Mouse (Mus musculus): ENCODE results near the gene Antxr1. TPM values are rescaled to one million over a fixed set of nuclear protein-coding genes. Genes with fewer than 3 reads are reported as not detected.

The Antxr1 gene
- polyA plus RNA-seq, 1 experiment from 2014 or later, result 5.9 TPM

GRCm38 (mm10) chr6:87237260-87237659, 98.4 kb downstream of the Antxr1 start:
- Histone ChIP-seq H3K9me3 (ENCODE audit: control insufficient read depth, low read length) (no peaks in the 10 kb centered on the region), H3K4me3 (ENCODE audit: low read depth, low read length) (no peak overlapping the region), H3K9ac (ENCODE audit: low read length) (no peak overlapping the region), H3K36me3 (ENCODE audit: control insufficient read depth, insufficient read depth, low read length) (peaks cover 2% of the 10 kb centered on the region; the same call in 1 of the 2 replicates), H3K4me1 (replicated peaks; ENCODE audit: control insufficient read depth, insufficient read depth) (no peaks in the 10 kb centered on the region), H3K4me2 (replicated peaks; ENCODE audit: low read depth) (no peak overlapping the region), H3K27ac (replicated peaks) (no peak overlapping the region; the same call in 1 of the 2 replicates), H3K27me3 (ENCODE audit: control insufficient read depth, insufficient read depth, low read length) (no peaks in the 10 kb centered on the region)
- WGBS, result 58% methylated on average over 4 of the region's 4 CpGs
- TF ChIP-seq CTCF (IDR thresholded peaks at IDR 0.05; ENCODE audit: low read depth) (no peak), EP300 (optimal IDR thresholded peaks at IDR 0.05) (no peak)
- ATAC-seq (ENCODE audit: low FRiP score, low TSS enrichment) (peak; percentile 88), DNase-seq (ENCODE audit: low spot score) (peak; percentile 63)

- Histone ChIP-seq H3K36me3 (ENCODE audit: control insufficient read depth, insufficient read depth, low read length) (no peaks in the 10 kb centered on the region; the same call in 1 of the 2 replicates), H3K27me3 (ENCODE audit: control insufficient read depth, insufficient read depth, low read length) (no peaks in the 10 kb centered on the region), H3K9me3 (ENCODE audit: control insufficient read depth, low read length) (no peaks in the 10 kb centered on the region), H3K4me2 (replicated peaks; ENCODE audit: low read depth) (no peak overlapping the region), H3K27ac (replicated peaks) (0 out of 2 replicates have a peak overlapping the region, but pooled peaks have one; percentile 18), H3K4me3 (ENCODE audit: low read depth, low read length) (no peak overlapping the region), H3K4me1 (replicated peaks; ENCODE audit: control insufficient read depth, insufficient read depth) (no peaks in the 10 kb centered on the region), H3K9ac (ENCODE audit: low read length) (no peak overlapping the region)
- DNase-seq (ENCODE audit: low spot score), result no peak
- 43% methylated on average over 8 of the region's 8 CpGs for WGBS
- ATAC-seq (ENCODE audit: low FRiP score, low TSS enrichment), result no peak
- no peak for TF ChIP-seq EP300 (optimal IDR thresholded peaks at IDR 0.05)
- peak; percentile 44 for TF ChIP-seq CTCF (IDR thresholded peaks at IDR 0.05; ENCODE audit: low read depth)
These were observed 99.6 kb downstream of the Antxr1 start for GRCm38 (mm10) chr6:87236061-87236460.

GRCm38 (mm10) chr6:87233111-87233510, 102.5 kb downstream of the Antxr1 start:
- H3K9ac ChIP-seq (ENCODE audit: low read length), result no peak overlapping the region
- H3K36me3 ChIP-seq (ENCODE audit: control insufficient read depth, insufficient read depth, low read length), result no peaks in the 10 kb centered on the region; the same call in 1 of the 2 replicates
- ATAC-seq (ENCODE audit: low FRiP score, low TSS enrichment) (no peak), DNase-seq (ENCODE audit: low spot score) (no peak)
- no peak overlapping the region for H3K4me3 ChIP-seq (ENCODE audit: low read depth, low read length)
- H3K27ac ChIP-seq (replicated peaks), result no peak overlapping the region
- TF ChIP-seq EP300 (optimal IDR thresholded peaks at IDR 0.05) (no peak), CTCF (IDR thresholded peaks at IDR 0.05; ENCODE audit: low read depth) (no peak)
- 76% methylated on average over 4 of the region's 4 CpGs for WGBS
- no peaks in the 10 kb centered on the region for H3K4me1 ChIP-seq (replicated peaks; ENCODE audit: control insufficient read depth, insufficient read depth)
- H3K4me2 ChIP-seq (replicated peaks; ENCODE audit: low read depth), result no peak overlapping the region
- no peaks in the 10 kb centered on the region for H3K9me3 ChIP-seq (ENCODE audit: control insufficient read depth, low read length)
- H3K27me3 ChIP-seq (ENCODE audit: control insufficient read depth, insufficient read depth, low read length), result no peaks in the 10 kb centered on the region

- H3K4me3 ChIP-seq (ENCODE audit: low read depth, low read length), result no peak overlapping the region
- H3K36me3 ChIP-seq (ENCODE audit: control insufficient read depth, insufficient read depth, low read length), result no peaks in the 10 kb centered on the region; the same call in 1 of the 2 replicates
- H3K9me3 ChIP-seq (ENCODE audit: control insufficient read depth, low read length), result no peaks in the 10 kb centered on the region
- H3K4me2 ChIP-seq (replicated peaks; ENCODE audit: low read depth), result no peak overlapping the region
- ATAC-seq (ENCODE audit: low FRiP score, low TSS enrichment) (no peak), DNase-seq (ENCODE audit: low spot score) (no peak)
- 91% methylated on average over 2 of the region's 2 CpGs for WGBS
- H3K27me3 ChIP-seq (ENCODE audit: control insufficient read depth, insufficient read depth, low read length), result no peaks in the 10 kb centered on the region
- H3K9ac ChIP-seq (ENCODE audit: low read length), result no peak overlapping the region
- TF ChIP-seq CTCF (IDR thresholded peaks at IDR 0.05; ENCODE audit: low read depth) (no peak), EP300 (optimal IDR thresholded peaks at IDR 0.05) (no peak)
- no peaks in the 10 kb centered on the region for H3K4me1 ChIP-seq (replicated peaks; ENCODE audit: control insufficient read depth, insufficient read depth)
- no peak overlapping the region for H3K27ac ChIP-seq (replicated peaks)
These were observed 105.6 kb downstream of the Antxr1 start for GRCm38 (mm10) chr6:87230041-87230440.

- Histone ChIP-seq H3K9ac (ENCODE audit: low read length) (no peak overlapping the region), H3K27me3 (ENCODE audit: control insufficient read depth, insufficient read depth, low read length) (no peaks in the 10 kb centered on the region), H3K4me3 (ENCODE audit: low read depth, low read length) (no peak overlapping the region), H3K27ac (replicated peaks) (no peak overlapping the region), H3K9me3 (ENCODE audit: control insufficient read depth, low read length) (no peaks in the 10 kb centered on the region), H3K4me1 (replicated peaks; ENCODE audit: control insufficient read depth, insufficient read depth) (no peaks in the 10 kb centered on the region), H3K36me3 (ENCODE audit: control insufficient read depth, insufficient read depth, low read length) (no peaks in the 10 kb centered on the region; the same call in 1 of the 2 replicates), H3K4me2 (replicated peaks; ENCODE audit: low read depth) (no peak overlapping the region)
- 46% methylated on average over 10 of the region's 10 CpGs for WGBS
- ATAC-seq (ENCODE audit: low FRiP score, low TSS enrichment) (no peak), DNase-seq (ENCODE audit: low spot score) (peak; percentile 27)
- TF ChIP-seq CTCF (IDR thresholded peaks at IDR 0.05; ENCODE audit: low read depth), result no peak
- TF ChIP-seq EP300 (optimal IDR thresholded peaks at IDR 0.05), result no peak
These were observed 107.7 kb downstream of the Antxr1 start for GRCm38 (mm10) chr6:87227940-87228339.

GRCm38 (mm10) chr6:87226315-87226714, 109.3 kb downstream of the Antxr1 start:
- ATAC-seq (ENCODE audit: low FRiP score, low TSS enrichment), result no peak
- no peak overlapping the region for H3K4me2 ChIP-seq (replicated peaks; ENCODE audit: low read depth)
- no peaks in the 10 kb centered on the region for H3K36me3 ChIP-seq (ENCODE audit: control insufficient read depth, insufficient read depth, low read length)
- no peak overlapping the region for H3K9ac ChIP-seq (ENCODE audit: low read length)
- no peaks in the 10 kb centered on the region for H3K9me3 ChIP-seq (ENCODE audit: control insufficient read depth, low read length)
- WGBS, result 70% methylated on average over 4 of the region's 4 CpGs
- no peak for TF ChIP-seq CTCF (IDR thresholded peaks at IDR 0.05; ENCODE audit: low read depth)
- no peak for TF ChIP-seq EP300 (optimal IDR thresholded peaks at IDR 0.05)
- no peaks in the 10 kb centered on the region for H3K4me1 ChIP-seq (replicated peaks; ENCODE audit: control insufficient read depth, insufficient read depth)
- no peak overlapping the region for H3K4me3 ChIP-seq (ENCODE audit: low read depth, low read length)
- 0 out of 2 replicates have a peak overlapping the region, but pooled peaks have one; percentile 61 for H3K27ac ChIP-seq (replicated peaks)
- no peak for DNase-seq (ENCODE audit: low spot score)
- no peaks in the 10 kb centered on the region for H3K27me3 ChIP-seq (ENCODE audit: control insufficient read depth, insufficient read depth, low read length)

Measured in stomach, postnatal 0 days (tissue).